Mouse (Mus musculus) C2C12 (cell line): ENCODE results near the gene Gm27027. TPM values are rescaled to one million over a fixed set of nuclear protein-coding genes. Genes with fewer than 3 reads are reported as not detected.

Source experiments
- H3K27me3 ChIP-seq: one replicate; pipeline ENCODE4 v1.6.1; 2011; ENCODE audit not compliant: control insufficient read depth, insufficient read depth, insufficient read length
- H3K36me3 ChIP-seq: one replicate; pipeline ENCODE4 v1.6.1; 2011; ENCODE audit not compliant: control insufficient read depth, insufficient read depth
- H3K4me3 ChIP-seq: one replicate; pipeline ENCODE4 v1.5.1; 2011; ENCODE audit warnings: mild to moderate bottlenecking, control low read depth; ENCODE audit not compliant: poor library complexity, insufficient read depth, severe bottlenecking
- H3K79me2 ChIP-seq: one replicate; pipeline ENCODE4 v1.6.1; 2011; ENCODE audit not compliant: control insufficient read depth, insufficient read depth
- H3K79me3 ChIP-seq: one replicate; pipeline ENCODE4 v1.6.1; 2011; ENCODE audit warnings: low read depth, control low read depth
- H3ac ChIP-seq: one replicate; pipeline ENCODE3; 2011; ENCODE audit warnings: low read depth; ENCODE audit not compliant: control insufficient read depth, insufficient read length
- CEBPB ChIP-seq: IDR thresholded peaks from one replicate; pipeline ENCODE4 v1.6.1; 2011; ENCODE audit warnings: low read depth, mild to moderate bottlenecking, control low read depth, moderate library complexity
- CTCF ChIP-seq: IDR thresholded peaks from one replicate; pipeline ENCODE4 v1.5.1; 2011; ENCODE audit not compliant: control insufficient read depth, insufficient read depth, insufficient read length
- FOSL1 ChIP-seq: IDR thresholded peaks from one replicate; pipeline ENCODE4 v1.8.0; 2011; ENCODE audit warnings: mild to moderate bottlenecking, low read length; ENCODE audit not compliant: poor library complexity, insufficient read depth, severe bottlenecking
- MAX ChIP-seq: IDR thresholded peaks from one replicate; pipeline ENCODE4 v1.6.1; 2011; ENCODE audit warnings: mild to moderate bottlenecking, control low read depth
- MYOD1 ChIP-seq: IDR thresholded peaks from one replicate; pipeline ENCODE4 v1.6.1; 2011; ENCODE audit warnings: low read depth; ENCODE audit not compliant: control insufficient read depth, insufficient read length
- MYOG ChIP-seq: IDR thresholded peaks from one replicate; pipeline ENCODE4 v1.6.1; 2011; ENCODE audit not compliant: control insufficient read depth, insufficient read length; ENCODE audit errors: extremely low read depth
- USF1 ChIP-seq: IDR thresholded peaks from one replicate; pipeline ENCODE4 v1.6.1; 2011; ENCODE audit warnings: low read depth, mild to moderate bottlenecking, control low read depth, moderate library complexity
- polyA plus RNA-seq: library from polyadenylated mRNA; unstranded; fragments of >200 nt; fragmentation: generic; extraction: Trizol; gene quantifications from one replicate; pipeline ENCODE4 v1.2.1, GENCODE M21; 2012; ENCODE audit warnings: missing spikeins

The Gm27027 gene
- polyA plus RNA-seq, 1 experiment: not detected

GRCm38 (mm10) chr2:93928866-93929265, 67.3 kb downstream of the Gm27027 start:
- TF ChIP-seq CTCF: no peak
- no peak for TF ChIP-seq FOSL1
- TF ChIP-seq USF1: no peak
- TF ChIP-seq MAX: no peak
- H3ac ChIP-seq: no peak overlapping the region

GRCm38 (mm10) chr2:93927701-93928437, 68.3 kb downstream of the Gm27027 start:
- Histone ChIP-seq H3K4me3 (no peak overlapping the region), H3ac (no peak overlapping the region), H3K27me3 (peaks cover 13% of the 10 kb centered on the region), H3K36me3 (no peaks in the 10 kb centered on the region), H3K79me3 (no peaks in the 10 kb centered on the region), H3K79me2 (no peaks in the 10 kb centered on the region)
- TF ChIP-seq MYOG: no peak
- TF ChIP-seq CEBPB: no peak
- TF ChIP-seq MYOD1: no peak
- no peak for TF ChIP-seq USF1
- no peak for TF ChIP-seq MAX
- TF ChIP-seq FOSL1: no peak
- no peak for TF ChIP-seq CTCF

More at GRCm38 (mm10) chr2:93928866-93929265, 67.3 kb downstream of the Gm27027 start:
- Histone ChIP-seq H3K27me3 (peaks cover 19% of the 10 kb centered on the region), H3K4me3 (no peak overlapping the region), H3K79me2 (no peaks in the 10 kb centered on the region), H3K79me3 (no peaks in the 10 kb centered on the region), H3K36me3 (no peaks in the 10 kb centered on the region)

- Histone ChIP-seq H3K4me3 (no peak overlapping the region), H3K27me3 (peaks cover 5% of the 10 kb centered on the region), H3K79me3 (no peaks in the 10 kb centered on the region), H3K79me2 (no peaks in the 10 kb centered on the region), H3ac (no peak overlapping the region), H3K36me3 (no peaks in the 10 kb centered on the region)
- no peak for TF ChIP-seq MYOG
- no peak for TF ChIP-seq CEBPB
- no peak for TF ChIP-seq MAX
Observed at GRCm38 (mm10) chr2:93926141-93926540, 70.0 kb downstream of the Gm27027 start.

GRCm38 (mm10) chr2:93919093-93919492, 77.1 kb downstream of the Gm27027 start:
- Histone ChIP-seq H3K27me3 (peaks cover 9% of the 10 kb centered on the region), H3K79me2 (no peaks in the 10 kb centered on the region), H3K79me3 (no peaks in the 10 kb centered on the region), H3ac (no peak overlapping the region), H3K4me3 (no peak overlapping the region), H3K36me3 (no peaks in the 10 kb centered on the region)
- TF ChIP-seq CTCF (no peak), MAX (no peak), MYOD1 (no peak), FOSL1 (no peak), USF1 (no peak), MYOG (no peak)

GRCm38 (mm10) chr2:93913552-93913951, 82.6 kb downstream of the Gm27027 start:
- H3K79me3 ChIP-seq: no peaks in the 10 kb centered on the region
- no peak overlapping the region for H3K4me3 ChIP-seq
- no peaks in the 10 kb centered on the region for H3K36me3 ChIP-seq
- no peak overlapping the region for H3ac ChIP-seq
- H3K27me3 ChIP-seq: peaks cover 3% of the 10 kb centered on the region
- TF ChIP-seq MYOD1 (no peak), MYOG (no peak), FOSL1 (no peak), CTCF (no peak), USF1 (no peak), CEBPB (no peak), MAX (no peak)
- H3K79me2 ChIP-seq: no peaks in the 10 kb centered on the region

GRCm38 (mm10) chr2:93911942-93912341, 84.2 kb downstream of the Gm27027 start:
- Histone ChIP-seq H3K36me3 (no peaks in the 10 kb centered on the region), H3K79me3 (no peaks in the 10 kb centered on the region)
- TF ChIP-seq CTCF: no peak
- TF ChIP-seq MYOG: no peak
- TF ChIP-seq MYOD1: no peak
- no peak for TF ChIP-seq CEBPB
- TF ChIP-seq FOSL1: no peak
- no peak for TF ChIP-seq USF1
- TF ChIP-seq MAX: no peak

More at GRCm38 (mm10) chr2:93911942-93912341, 84.2 kb downstream of the Gm27027 start:
- no peak overlapping the region for H3K4me3 ChIP-seq
- H3ac ChIP-seq: no peak overlapping the region
- H3K79me2 ChIP-seq: no peaks in the 10 kb centered on the region
- peaks cover 3% of the 10 kb centered on the region for H3K27me3 ChIP-seq
